Mouse (Mus musculus) c-Kit-positive CD71-positive TER-119-positive erythroid progenitor cells, embryonic 14.5 days (primary cell): ENCODE results near the gene Hils1.
"Not testable (repeated sequence)": the region's sequence is repeated elsewhere in the genome, so short reads cannot be mapped to it uniquely, and the experiment has no call there.

Source experiments
- DNase-seq: peaks from one replicate; pipeline ENCODE4 v3.0.0-alpha.2; 2013; ENCODE audit warnings: low spot score

The Hils1 gene

GRCm38 (mm10) chr11:94955103-94955502, 12.3 kb upstream of the Hils1 start:
- DNase-seq: no peak

DNA sequence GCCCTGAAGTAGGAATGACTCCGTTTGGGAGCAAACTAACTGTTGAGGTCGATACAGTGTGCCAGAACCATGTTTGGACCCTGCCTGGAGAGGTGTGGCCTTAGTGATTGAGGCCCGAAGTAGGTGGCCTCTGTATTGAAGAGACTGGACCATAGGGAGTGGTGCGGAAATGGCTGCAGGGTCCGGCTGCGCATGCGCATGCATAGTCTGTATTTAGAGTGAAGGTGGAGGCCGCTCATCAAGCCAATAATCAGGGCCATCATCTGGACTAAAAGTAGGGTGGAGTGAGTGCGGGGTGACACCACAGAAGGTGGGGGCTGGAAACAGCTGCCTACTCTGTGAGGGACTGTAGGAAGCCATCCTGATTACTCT, 9.7 kb upstream of the Hils1 start:
- DNase-seq: no peak

DNA sequence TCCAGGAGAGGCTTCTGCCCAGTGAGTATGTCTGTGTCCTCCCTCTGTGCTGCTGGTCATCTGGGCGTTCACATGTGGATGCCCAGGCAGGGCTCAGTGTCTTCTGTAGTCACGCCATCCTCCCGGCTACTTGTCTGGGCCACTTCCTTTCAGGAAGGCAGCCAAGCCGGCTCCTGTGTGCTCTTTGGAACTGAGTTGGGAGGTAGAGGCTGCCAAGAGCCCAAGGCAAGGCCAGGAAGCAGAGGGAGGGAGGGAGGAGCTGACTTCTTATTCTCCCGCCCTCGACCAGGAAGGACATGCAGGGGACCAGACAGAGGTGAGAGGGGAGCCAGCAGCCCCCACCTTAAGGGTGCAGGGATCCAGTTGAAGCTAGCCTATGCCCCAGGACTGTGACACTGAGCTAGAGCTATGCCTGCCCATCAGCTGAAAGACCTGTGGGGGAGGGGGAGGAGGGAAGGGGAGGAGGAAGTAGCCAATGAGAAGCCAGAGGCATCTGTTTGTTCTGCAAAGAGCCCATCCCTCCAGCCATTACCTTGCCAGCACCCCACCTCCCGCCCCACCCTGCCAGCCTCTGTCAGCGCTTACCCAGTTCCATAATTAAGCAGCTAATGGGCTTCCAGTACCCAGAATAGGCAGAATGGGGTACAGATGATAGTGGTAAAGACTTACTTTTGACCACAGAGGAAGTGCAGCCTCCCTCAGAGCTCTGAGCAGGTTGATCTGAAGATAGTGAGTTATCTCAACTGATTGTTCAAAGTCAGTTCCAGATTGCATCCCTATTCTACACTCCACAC, 9.1 kb upstream of the Hils1 start:
- no peak for DNase-seq

DNA sequence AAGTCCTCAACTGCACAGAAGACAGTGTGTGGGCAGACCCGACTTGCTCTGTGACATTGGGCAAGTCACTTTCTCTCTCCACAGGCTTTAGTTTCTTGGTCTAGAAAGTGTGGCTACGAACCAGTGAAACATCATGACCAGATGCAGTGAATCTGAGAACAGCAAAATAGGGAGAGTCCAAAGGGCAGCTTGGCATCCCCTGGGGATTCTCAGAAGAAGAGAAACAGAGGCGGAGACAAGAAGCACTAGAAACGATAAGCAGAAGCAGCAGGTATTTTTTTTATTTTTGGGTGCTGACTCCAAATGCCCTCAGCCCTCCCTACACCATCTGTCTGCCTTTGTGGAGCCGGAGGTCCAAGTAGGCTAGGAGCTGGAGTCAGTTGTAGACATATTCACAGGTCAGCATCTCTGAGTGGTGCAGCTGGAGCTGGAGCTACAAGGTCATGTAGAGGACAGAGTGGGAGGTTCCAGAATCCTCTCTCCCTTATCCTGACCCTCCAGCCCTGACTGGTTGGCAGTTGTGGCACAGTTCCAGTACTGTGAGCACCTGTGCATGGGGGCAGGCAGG, 4.8 kb upstream of the Hils1 start:
- no peak for DNase-seq

GRCm38 (mm10) chr11:94968187-94968586, 794 bp downstream of the Hils1 start:
- DNase-seq: no peak

GRCm38 (mm10) chr11:94969709-94970108, 2.3 kb downstream of the Hils1 start:
- DNase-seq: not testable (repeated sequence)

GRCm38 (mm10) chr11:94970210-94970943, 3.0 kb downstream of the Hils1 start:
- DNase-seq: no peak

DNA sequence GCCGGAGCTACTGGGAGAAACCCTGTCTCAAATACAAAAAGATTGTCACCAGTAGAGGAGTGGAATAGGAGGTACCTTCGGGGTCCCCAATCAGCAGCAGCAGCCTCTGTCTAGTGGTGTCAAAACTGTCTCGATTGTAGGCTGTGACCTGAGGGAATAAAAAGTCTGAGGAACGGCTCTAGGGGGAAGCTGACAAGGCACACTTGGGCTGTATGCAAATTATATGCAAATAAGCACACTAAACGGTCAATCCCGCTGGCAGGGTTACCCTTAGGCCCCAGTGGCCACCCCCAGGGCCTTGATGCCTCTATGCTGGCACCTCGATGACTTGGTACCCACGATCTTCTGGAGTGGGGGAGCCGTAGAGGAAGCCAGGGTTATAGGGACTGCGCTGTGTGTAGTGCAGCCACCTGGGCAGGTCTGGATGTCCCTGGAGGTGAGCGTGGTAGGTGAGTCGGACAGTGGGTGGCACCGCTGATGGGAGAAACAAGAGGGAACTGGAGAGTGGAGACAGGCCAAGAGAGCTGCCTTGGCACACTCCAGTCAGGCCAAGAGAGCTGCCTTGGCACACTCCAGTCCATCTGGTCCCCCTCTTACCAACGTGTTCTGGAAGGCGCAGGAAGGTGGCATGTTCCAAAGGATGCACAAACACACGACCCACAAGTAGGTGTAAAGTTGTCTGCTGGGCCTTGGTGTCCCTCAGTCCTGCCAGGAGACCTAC, 4.7 kb downstream of the Hils1 start:
- DNase-seq: no peak

DNA sequence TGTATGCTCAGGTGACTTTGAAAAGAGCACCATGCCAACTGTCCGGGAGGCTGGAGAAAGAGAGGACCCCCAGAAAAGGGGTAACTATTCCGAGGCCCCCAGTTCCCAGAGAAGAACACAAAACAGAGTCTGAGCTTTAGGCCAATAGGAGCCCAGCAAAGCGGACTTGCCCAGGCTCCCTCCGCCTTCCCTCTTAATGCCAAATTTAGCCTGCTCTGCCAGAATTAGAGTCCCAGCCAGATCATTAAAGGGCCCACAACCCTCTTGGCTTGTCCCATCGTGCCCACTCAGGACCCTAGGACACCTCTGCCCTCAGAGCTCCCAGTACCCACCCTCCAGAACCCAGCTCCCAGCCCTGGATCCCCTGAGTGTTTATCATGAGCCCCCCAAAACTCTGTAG, 5.5 kb downstream of the Hils1 start:
- DNase-seq: no peak

DNA sequence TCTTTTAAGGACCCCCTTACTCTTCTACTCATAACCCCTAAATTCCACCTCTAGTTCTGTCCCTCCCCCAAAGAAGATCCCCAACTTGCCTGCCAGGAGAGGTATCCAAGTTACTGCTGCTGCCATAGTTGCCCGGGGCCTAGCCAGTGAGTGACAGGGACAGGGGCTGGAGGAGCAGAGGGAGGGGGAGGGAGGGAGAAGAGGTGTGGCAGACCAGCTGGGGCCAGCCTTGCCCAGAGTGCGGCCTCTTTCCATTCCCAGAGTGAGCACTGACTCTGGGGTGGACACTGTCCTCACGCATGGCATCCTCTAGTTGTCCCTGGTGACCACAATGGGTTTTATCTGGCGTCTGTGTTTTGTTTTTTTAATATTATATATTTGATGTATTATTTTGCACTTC, 5.9 kb downstream of the Hils1 start:
- no peak for DNase-seq

- no peak for DNase-seq
Observed at GRCm38 (mm10) chr11:94974951-94975350, 7.6 kb downstream of the Hils1 start.

GRCm38 (mm10) chr11:94976199-94976598, 8.8 kb downstream of the Hils1 start, which contains the start of gene Sgca:
Gene Sgca (minus strand): TSS chr11:94976327.
- no peak for DNase-seq

DNA sequence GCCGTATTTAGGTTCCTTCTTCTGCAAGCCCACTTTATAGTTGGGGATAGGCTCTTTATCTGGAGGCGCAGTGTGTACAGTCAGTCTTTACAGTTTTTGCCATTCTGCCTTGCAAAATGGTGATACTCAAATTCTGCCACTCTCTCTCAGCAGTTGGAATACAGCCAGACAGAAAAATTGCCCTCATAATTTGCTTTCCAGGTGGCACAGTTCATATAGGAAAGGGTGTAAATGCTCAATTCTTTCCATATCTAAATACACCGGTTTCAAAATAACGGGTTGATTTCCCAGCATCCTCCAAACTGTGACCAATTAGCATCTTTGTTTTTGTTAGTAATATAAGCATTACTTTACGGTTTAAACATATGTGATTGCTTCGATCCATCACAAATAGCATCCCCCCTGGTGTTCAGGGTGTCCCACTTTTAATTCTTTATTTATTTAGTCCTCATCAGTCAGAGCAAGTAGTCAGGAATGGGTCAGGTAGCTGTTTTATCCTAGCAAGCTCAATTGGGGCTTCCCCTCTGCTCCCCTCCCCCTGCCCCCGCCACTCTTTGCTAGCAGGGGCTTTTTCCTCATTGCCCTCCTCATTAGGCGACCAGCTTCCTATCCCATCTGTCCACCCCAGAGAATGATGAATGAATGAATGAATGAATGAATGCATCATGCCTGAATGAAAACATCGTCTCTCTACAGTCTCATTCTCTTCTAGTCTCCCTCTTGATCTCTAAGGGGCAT, 11.0 kb downstream of the Hils1 start:
- DNase-seq: no peak

GRCm38 (mm10) chr11:94978947-94979346, 11.6 kb downstream of the Hils1 start:
- DNase-seq: peak; percentile 93

DNA sequence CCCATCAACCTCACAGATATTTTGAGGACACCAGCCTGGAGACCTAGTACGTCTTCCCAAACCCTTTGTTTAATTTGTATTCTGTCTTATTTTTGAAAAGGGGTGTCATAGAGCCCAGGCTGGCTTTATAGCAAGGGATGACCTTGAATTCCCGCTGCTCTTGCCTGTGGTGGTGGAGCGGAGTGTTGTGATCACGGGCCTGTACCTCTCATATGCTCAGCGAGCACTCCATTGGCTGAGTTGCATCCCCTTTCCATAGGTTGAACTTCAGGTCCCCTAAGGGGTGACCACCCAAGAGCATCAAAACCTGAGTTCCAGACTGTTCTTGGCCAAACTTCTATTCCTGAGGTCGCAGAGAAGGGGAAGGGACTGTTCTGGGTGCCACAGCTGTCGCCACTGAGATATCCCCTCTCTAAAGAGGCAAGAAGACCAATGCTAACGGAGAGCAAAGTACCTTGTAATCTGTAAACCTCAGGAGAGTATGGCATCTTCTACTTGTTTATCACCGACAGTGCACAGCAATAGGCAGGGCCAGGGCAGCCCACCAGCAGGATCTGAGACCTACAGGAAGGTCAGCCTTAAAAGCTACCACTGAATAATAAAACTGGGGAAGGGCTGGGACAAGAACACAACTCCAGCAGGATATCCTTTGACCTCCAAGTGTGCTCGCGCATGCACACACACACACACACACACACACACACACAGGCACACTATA, 12.2 kb downstream of the Hils1 start:
- DNase-seq: no peak

- no peak for DNase-seq
Observed at GRCm38 (mm10) chr11:94985140-94985539, 17.7 kb downstream of the Hils1 start.

GRCm38 (mm10) chr11:94985822-94986221, 18.4 kb downstream of the Hils1 start:
- no peak for DNase-seq

GRCm38 (mm10) chr11:94986435-94986834, 19.0 kb downstream of the Hils1 start:
- DNase-seq: no peak

GRCm38 (mm10) chr11:94987341-94987740, 19.9 kb downstream of the Hils1 start:
- no peak for DNase-seq

GRCm38 (mm10) chr11:94987851-94988250, 20.5 kb downstream of the Hils1 start:
- no peak for DNase-seq
